ENCODE assay signal across 17 mouse cellular contexts in genomic region chr9:107372441-107372840, GRCm38 (mm10). TPM values are rescaled to one million over a fixed set of nuclear protein-coding genes. Genes with fewer than 3 reads are reported as not detected.
DNase-seq lines count a peak whose midpoint lies in the region; ATAC-seq and TF ChIP-seq lines count a peak whose summit lies in the region.
"Had no signal": no experiment of that assay in that cellular context is flagged by ENCODE, and none has a peak within 500 bp of the region (broad histone marks: within the 10 kb centered on the region; RNA-seq: fewer than 3 reads in every experiment).

No protein-coding gene starts in this region.

- H3K36me3 ChIP-seq in hindbrain, embryonic 12.5 days = no peaks in the 10 kb centered on the region
- H3K36me3 ChIP-seq in hindbrain, embryonic 14.5 days (replicated peaks; ENCODE audit: control insufficient read depth, insufficient read depth) = no peaks in the 10 kb centered on the region
- no peaks in the 10 kb centered on the region for H3K36me3 ChIP-seq in midbrain, embryonic 14.5 days (ENCODE audit: control insufficient read depth, insufficient read depth, low read length)
- H3K36me3 ChIP-seq: midbrain, embryonic 13.5 days had no signal

- H3K4me1 ChIP-seq in hindbrain, embryonic 12.5 days = peaks cover 30% of the 10 kb centered on the region
- H3K4me1 ChIP-seq in hindbrain, embryonic 14.5 days (replicated peaks; ENCODE audit: control insufficient read depth, insufficient read depth, low read length) = peaks cover 28% of the 10 kb centered on the region
- H3K4me1 ChIP-seq in midbrain, embryonic 14.5 days (ENCODE audit: control insufficient read depth, insufficient read depth, low read length) = peaks cover 15% of the 10 kb centered on the region; the same call in 1 of the 2 replicates

- H3K4me3 ChIP-seq in hindbrain, embryonic 12.5 days = no peak overlapping the region
- H3K4me3 ChIP-seq in hindbrain, embryonic 14.5 days (replicated peaks; ENCODE audit: low read length) = no peak overlapping the region
- H3K4me3 ChIP-seq in midbrain, embryonic 14.5 days (replicated peaks; ENCODE audit: low read depth, low read length) = no peak overlapping the region
- H3K4me3 ChIP-seq: gastrocnemius, adult 2 months; layer of hippocampus, adult 2 months; midbrain, embryonic 13.5 days had no signal

- no peaks in the 10 kb centered on the region for H3K9me3 ChIP-seq in hindbrain, embryonic 12.5 days (replicated peaks)
- H3K9me3 ChIP-seq in hindbrain, embryonic 14.5 days (ENCODE audit: control insufficient read depth, low read length) = no peaks in the 10 kb centered on the region
- no peaks in the 10 kb centered on the region for H3K9me3 ChIP-seq in midbrain, embryonic 14.5 days (ENCODE audit: control insufficient read depth, low read length)
- H3K9me3 ChIP-seq: midbrain, embryonic 13.5 days had no signal

- peaks cover 32% of the 10 kb centered on the region for H3K27me3 ChIP-seq in hindbrain, embryonic 12.5 days
- H3K27me3 ChIP-seq in hindbrain, embryonic 14.5 days (ENCODE audit: control insufficient read depth, insufficient read depth, low read length) = peaks cover 6% of the 10 kb centered on the region; the same call in 1 of the 2 replicates
- H3K27me3 ChIP-seq in midbrain, embryonic 14.5 days (ENCODE audit: control insufficient read depth, insufficient read depth, low read length) = peaks cover 3% of the 10 kb centered on the region; the same call in 1 of the 2 replicates

- H3K27ac ChIP-seq in hindbrain, embryonic 12.5 days = peak overlapping the region; percentile 35; the same call in 1 of the 2 replicates
- H3K27ac ChIP-seq in hindbrain, embryonic 14.5 days = no peak overlapping the region
- H3K27ac ChIP-seq in midbrain, embryonic 14.5 days (replicated peaks; ENCODE audit: low read depth, low read length) = no peak overlapping the region
- H3K27ac ChIP-seq: gastrocnemius, adult 2 months; layer of hippocampus, adult 2 months; midbrain, embryonic 13.5 days had no signal

- no peak for DNase-seq in hindbrain, embryonic 14.5 days (ENCODE audit: low spot score)
- peak; percentile 17 for DNase-seq in brain, embryonic 14.5 days (ENCODE audit: low read depth)
- no peak for DNase-seq in midbrain, embryonic 14.5 days
- DNase-seq in neural tube, embryonic 10.5 days (ENCODE audit: extremely low spot score, low spot score) = no peak
- DNase-seq: adrenal gland, postnatal 10 days; cerebellum, adult 9-11 months; forebrain, postnatal 0 days; gastrocnemius, adult 2 months; lung, adult 18-20 months; lung, postnatal 36 days; right cerebral cortex, postnatal 25 days had no signal

- no peak overlapping the region for H3K9ac ChIP-seq in hindbrain, embryonic 12.5 days
- no peak overlapping the region for H3K9ac ChIP-seq in hindbrain, embryonic 14.5 days
- no peak overlapping the region for H3K9ac ChIP-seq in midbrain, embryonic 14.5 days (replicated peaks; ENCODE audit: low read length)
- H3K9ac ChIP-seq: forebrain, postnatal 0 days; midbrain, embryonic 13.5 days had no signal

- H3K4me2 ChIP-seq in hindbrain, embryonic 12.5 days (replicated peaks) = no peak overlapping the region
- no peak overlapping the region for H3K4me2 ChIP-seq in hindbrain, embryonic 14.5 days (replicated peaks)
- no peak overlapping the region for H3K4me2 ChIP-seq in midbrain, embryonic 14.5 days (ENCODE audit: low read length)
- H3K4me2 ChIP-seq: midbrain, embryonic 13.5 days had no signal

- no peak for TF ChIP-seq POLR2A in brain, embryonic 14.5 days (IDR thresholded peaks at IDR 0.05; ENCODE audit: borderline replicate concordance, extremely low read depth, insufficient read depth, insufficient read length, poor library complexity, severe bottlenecking)

- 48% methylated on average over 4 of the region's 4 CpGs for WGBS in hindbrain, embryonic 12.5 days
- 54% methylated on average over 4 of the region's 4 CpGs for WGBS in hindbrain, embryonic 14.5 days
- 66% methylated on average over 4 of the region's 4 CpGs for WGBS in midbrain, embryonic 14.5 days

- no peak for ATAC-seq in hindbrain, embryonic 12.5 days (ENCODE audit: low FRiP score)
- no peak for ATAC-seq in hindbrain, embryonic 14.5 days (ENCODE audit: low FRiP score)
- peak; percentile 77 to 86 for ATAC-seq in hematopoietic stem cell, adult 5-6 weeks (replicated peaks in 1 of 2; ENCODE audit: insufficient read depth in 1 of 2, low FRiP score in 2 of 2, low TSS enrichment in 1 of 2, low read depth in 1 of 2, poor library complexity in 2 of 2, severe bottlenecking in 2 of 2)
- peak; percentile 93 for ATAC-seq in megakaryocyte, adult 5-6 weeks (ENCODE audit: poor library complexity, severe bottlenecking)
- ATAC-seq in midbrain, embryonic 14.5 days (ENCODE audit: low FRiP score, low TSS enrichment) = no peak
- ATAC-seq: forebrain, postnatal 0 days; midbrain, embryonic 13.5 days had no signal

- no peak for TF ChIP-seq CTCF in brain, embryonic 14.5 days (IDR thresholded peaks at IDR 0.05; ENCODE audit: borderline replicate concordance, extremely low read depth, insufficient read depth, insufficient read length)

RNA-seq across cellular contexts. Expression of gene Cacna2d2, which starts 27.0 kb away (rescaled TPM):
- 4.6 and 4.7 TPM in 2 replicates for polyA plus RNA-seq in hindbrain, embryonic 12.5 days (2016; fragmentation: Nextera tagmentation; extraction: Ambion mirVana)
- polyA plus RNA-seq in hindbrain, embryonic 14.5 days (2014; fragmentation: Nextera tagmentation; extraction: Ambion mirVana) = 6.8 and 7.7 TPM in 2 replicates
- polyA plus RNA-seq in brain, embryonic 14.5 days (2012; rRNA removed) = 105 and 143 TPM in 2 replicates
- 0.19 and 1.8 TPM in 2 replicates for total RNA-seq in hematopoietic stem cell, adult 5-6 weeks (2017)
- total RNA-seq in megakaryocyte, adult 5-6 weeks (2015) = 0.04 and 0.11 TPM in 2 replicates
- total RNA-seq in megakaryocyte, adult 5-6 weeks (2017) = 0.07 and 0.12 TPM in 2 replicates
- 7.9 and 10.6 TPM in 2 replicates for polyA plus RNA-seq in midbrain, embryonic 14.5 days (2014; fragmentation: Nextera tagmentation; extraction: Ambion mirVana)
- total RNA-seq: MEL had no signal

RNA-seq across cellular contexts. Expression of gene 6430571L13Rik, which starts 32.0 kb away (rescaled TPM):
- 3.6 and 4.7 TPM in 2 replicates for polyA plus RNA-seq in hindbrain, embryonic 12.5 days (2016; fragmentation: Nextera tagmentation; extraction: Ambion mirVana)
- polyA plus RNA-seq in hindbrain, embryonic 14.5 days (2014; fragmentation: Nextera tagmentation; extraction: Ambion mirVana) = 5.4 and 5.6 TPM in 2 replicates
- 6.2 and 8.6 TPM in 2 replicates for polyA plus RNA-seq in brain, embryonic 14.5 days (2012; rRNA removed)
- total RNA-seq in hematopoietic stem cell, adult 5-6 weeks (2017) = 0.25 and 0.50 TPM in 2 replicates
- not detected in 2 replicates for total RNA-seq in megakaryocyte, adult 5-6 weeks (2015)
- not detected in 2 replicates for total RNA-seq in megakaryocyte, adult 5-6 weeks (2017)
- polyA plus RNA-seq in midbrain, embryonic 14.5 days (2014; fragmentation: Nextera tagmentation; extraction: Ambion mirVana) = 4.1 and 6.3 TPM in 2 replicates

RNA-seq across cellular contexts. Expression of gene Hemk1, which starts 34.3 kb away (rescaled TPM):
- polyA plus RNA-seq in hindbrain, embryonic 12.5 days (2016; fragmentation: Nextera tagmentation; extraction: Ambion mirVana) = 12.1 and 14.1 TPM in 2 replicates
- 16.7 and 19.1 TPM in 2 replicates for polyA plus RNA-seq in hindbrain, embryonic 14.5 days (2014; fragmentation: Nextera tagmentation; extraction: Ambion mirVana)
- polyA plus RNA-seq in brain, embryonic 14.5 days (2012; rRNA removed) = 29.5 and 35.9 TPM in 2 replicates
- 11.5 and 37.2 TPM in 2 replicates for total RNA-seq in hematopoietic stem cell, adult 5-6 weeks (2017)
- 4.1 and 6.4 TPM in 2 replicates for total RNA-seq in megakaryocyte, adult 5-6 weeks (2015)
- 5.0 and 8.0 TPM in 2 replicates for total RNA-seq in megakaryocyte, adult 5-6 weeks (2017)
- polyA plus RNA-seq in midbrain, embryonic 14.5 days (2014; fragmentation: Nextera tagmentation; extraction: Ambion mirVana) = 20.9 and 21.7 TPM in 2 replicates

Comparison
In these comparisons a context has a peak if more than half of its experiments do, and no peak if none do; other contexts are left out.
1. ATAC-seq: peak in hematopoietic stem cell, adult 5-6 weeks (2 of 2) and megakaryocyte, adult 5-6 weeks (single experiment); none in hindbrain, embryonic 12.5 days (single experiment), hindbrain, embryonic 14.5 days (single experiment) and midbrain, embryonic 14.5 days (single experiment).